Mouse (Mus musculus): Measurements from ENCODE around the gene Nr1h4. TPM values are rescaled to one million over a fixed set of nuclear protein-coding genes. Genes with fewer than 3 reads are reported as not detected.

Gene Nr1h4
- polyA plus RNA-seq, 1 experiment: 10.2 TPM

- WGBS: 27% methylated on average over 7 of the region's 7 CpGs
- Histone ChIP-seq H3K4me1 (ENCODE audit: control insufficient read depth, insufficient read depth, insufficient read length, low read length) (peaks cover 14% of the 10 kb centered on the region; the same call in 1 of the 2 replicates), H3K36me3 (ENCODE audit: control insufficient read depth, insufficient read depth, low read length) (no peaks in the 10 kb centered on the region), H3K4me3 (ENCODE audit: low read depth, low read length) (no peak overlapping the region), H3K27me3 (ENCODE audit: control insufficient read depth, insufficient read depth, low read length) (no peaks in the 10 kb centered on the region), H3K27ac (ENCODE audit: insufficient read depth, low read depth, low read length) (peak overlapping the region; percentile 13)
- TF ChIP-seq CTCF (IDR thresholded peaks at IDR 0.05; ENCODE audit: extremely low read depth, insufficient read length, insufficient replicate concordance, low read depth, low read length): no peak
- no peak for TF ChIP-seq POLR2A (IDR thresholded peaks at IDR 0.05; ENCODE audit: low read depth, low read length)
Measured at GRCm38 (mm10) chr10:89522481-89522880, 10.9 kb downstream of the Nr1h4 start.

DNA sequence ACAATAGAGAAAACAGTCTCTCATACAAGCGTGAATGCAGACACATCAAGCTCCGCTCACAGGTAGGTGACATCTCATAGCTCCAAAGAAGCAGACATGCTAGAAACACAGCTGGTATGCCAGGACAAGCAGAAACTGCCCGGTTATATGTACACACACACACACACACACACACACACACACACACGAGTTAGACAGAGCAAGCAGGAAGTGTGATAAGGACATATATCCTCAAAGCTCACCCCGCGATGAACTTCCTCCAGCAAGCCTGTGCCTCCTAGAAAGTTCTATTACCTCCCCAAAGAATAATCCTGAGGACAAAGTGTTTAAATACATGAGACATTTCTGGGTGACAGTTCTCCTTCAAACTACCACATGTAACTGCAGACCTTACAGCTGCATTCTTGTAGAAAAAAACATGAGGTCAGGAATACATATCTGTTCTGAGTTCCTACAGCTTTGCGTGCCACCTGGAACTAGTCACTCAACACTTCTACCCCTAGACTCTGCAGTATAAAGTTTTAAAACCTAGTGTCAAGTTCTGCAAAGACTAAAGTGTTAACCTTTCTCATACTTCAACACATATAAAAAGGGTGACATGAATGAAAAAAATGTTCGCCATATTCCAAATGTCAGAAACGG lies 11.5 kb downstream of the Nr1h4 start:
- Histone ChIP-seq H3K4me1 (ENCODE audit: control insufficient read depth, insufficient read depth, insufficient read length, low read length) (peaks cover 14% of the 10 kb centered on the region; the same call in 1 of the 2 replicates), H3K36me3 (ENCODE audit: control insufficient read depth, insufficient read depth, low read length) (no peaks in the 10 kb centered on the region), H3K27ac (ENCODE audit: insufficient read depth, low read depth, low read length) (peak overlapping the region; percentile 13), H3K4me3 (ENCODE audit: low read depth, low read length) (no peak overlapping the region), H3K27me3 (ENCODE audit: control insufficient read depth, insufficient read depth, low read length) (no peaks in the 10 kb centered on the region)
- WGBS: 23% methylated on average over 9 of the region's 9 CpGs
- TF ChIP-seq CTCF (IDR thresholded peaks at IDR 0.05; ENCODE audit: extremely low read depth, insufficient read length, insufficient replicate concordance, low read depth, low read length): no peak
- TF ChIP-seq POLR2A (IDR thresholded peaks at IDR 0.05; ENCODE audit: low read depth, low read length): no peak

GRCm38 (mm10) chr10:89520381-89520780 lies 13.0 kb downstream of the Nr1h4 start:
- no peaks in the 10 kb centered on the region for H3K27me3 ChIP-seq (ENCODE audit: control insufficient read depth, insufficient read depth, low read length)
- no peak for TF ChIP-seq CTCF (IDR thresholded peaks at IDR 0.05; ENCODE audit: extremely low read depth, insufficient read length, insufficient replicate concordance, low read depth, low read length)
- TF ChIP-seq POLR2A (IDR thresholded peaks at IDR 0.05; ENCODE audit: low read depth, low read length): no peak
- H3K4me3 ChIP-seq (ENCODE audit: low read depth, low read length): no peak overlapping the region
- H3K4me1 ChIP-seq (ENCODE audit: control insufficient read depth, insufficient read depth, insufficient read length, low read length): peaks cover 17% of the 10 kb centered on the region; the same call in 1 of the 2 replicates
- WGBS: 98% methylated on average over 4 of the region's 4 CpGs
- H3K27ac ChIP-seq (ENCODE audit: insufficient read depth, low read depth, low read length): no peak overlapping the region
- no peaks in the 10 kb centered on the region for H3K36me3 ChIP-seq (ENCODE audit: control insufficient read depth, insufficient read depth, low read length)

DNA sequence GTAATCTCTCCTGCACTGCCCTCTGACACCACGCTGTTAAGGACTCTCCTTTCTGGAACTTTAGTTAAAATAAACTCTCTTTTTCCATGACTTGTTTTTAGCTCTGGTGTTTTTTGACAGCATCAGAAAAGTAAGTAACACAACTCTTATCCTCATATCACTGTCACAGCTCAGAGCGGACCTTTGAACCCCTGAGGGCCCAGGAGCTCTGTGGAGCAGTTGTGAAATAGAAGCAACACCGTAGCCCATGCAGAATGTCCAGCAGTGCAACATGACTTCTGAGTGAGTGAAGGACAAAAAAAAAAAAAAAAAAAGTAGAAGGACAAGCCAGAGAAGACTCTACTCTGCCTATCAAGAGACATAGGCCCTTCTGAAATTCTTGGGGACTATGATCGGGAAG lies 14.2 kb downstream of the Nr1h4 start:
- Histone ChIP-seq H3K36me3 (ENCODE audit: control insufficient read depth, insufficient read depth, low read length) (no peaks in the 10 kb centered on the region), H3K27ac (ENCODE audit: insufficient read depth, low read depth, low read length) (peak overlapping the region; percentile 37), H3K4me3 (ENCODE audit: low read depth, low read length) (no peak overlapping the region), H3K4me1 (ENCODE audit: control insufficient read depth, insufficient read depth, insufficient read length, low read length) (peaks cover 17% of the 10 kb centered on the region; the same call in 1 of the 2 replicates), H3K27me3 (ENCODE audit: control insufficient read depth, insufficient read depth, low read length) (no peaks in the 10 kb centered on the region)
- TF ChIP-seq POLR2A (IDR thresholded peaks at IDR 0.05; ENCODE audit: low read depth, low read length) (no peak), CTCF (IDR thresholded peaks at IDR 0.05; ENCODE audit: extremely low read depth, insufficient read length, insufficient replicate concordance, low read depth, low read length) (no peak)
- 55% methylated on average over 4 of the region's 4 CpGs for WGBS

DNA sequence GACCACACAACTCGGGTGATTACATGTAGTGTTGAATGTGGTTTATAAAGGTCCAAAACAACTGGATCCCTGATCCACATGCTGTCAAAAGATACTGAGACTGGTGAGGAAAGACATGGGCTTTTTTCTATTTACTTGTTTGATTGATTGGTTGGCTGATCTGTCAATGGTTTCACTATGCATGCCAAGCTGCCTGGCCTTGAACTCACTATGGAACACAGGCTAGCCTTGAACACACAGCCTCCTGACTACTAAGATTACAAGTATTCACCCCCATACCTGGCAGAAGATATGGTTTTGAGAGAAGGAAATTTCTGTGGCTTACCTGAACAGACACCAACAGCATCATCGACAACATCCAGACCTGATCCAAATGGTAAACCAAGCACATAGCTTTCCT lies 15.0 kb downstream of the Nr1h4 start:
- Histone ChIP-seq H3K4me3 (ENCODE audit: low read depth, low read length) (no peak overlapping the region), H3K4me1 (ENCODE audit: control insufficient read depth, insufficient read depth, insufficient read length, low read length) (peaks cover 19% of the 10 kb centered on the region; the same call in 1 of the 2 replicates), H3K36me3 (ENCODE audit: control insufficient read depth, insufficient read depth, low read length) (no peaks in the 10 kb centered on the region), H3K27ac (ENCODE audit: insufficient read depth, low read depth, low read length) (no peak overlapping the region), H3K27me3 (ENCODE audit: control insufficient read depth, insufficient read depth, low read length) (no peaks in the 10 kb centered on the region)
- TF ChIP-seq POLR2A (IDR thresholded peaks at IDR 0.05; ENCODE audit: low read depth, low read length): no peak
- no peak for TF ChIP-seq CTCF (IDR thresholded peaks at IDR 0.05; ENCODE audit: extremely low read depth, insufficient read length, insufficient replicate concordance, low read depth, low read length)
- WGBS: 88% methylated on average over 2 of the region's 2 CpGs

DNA sequence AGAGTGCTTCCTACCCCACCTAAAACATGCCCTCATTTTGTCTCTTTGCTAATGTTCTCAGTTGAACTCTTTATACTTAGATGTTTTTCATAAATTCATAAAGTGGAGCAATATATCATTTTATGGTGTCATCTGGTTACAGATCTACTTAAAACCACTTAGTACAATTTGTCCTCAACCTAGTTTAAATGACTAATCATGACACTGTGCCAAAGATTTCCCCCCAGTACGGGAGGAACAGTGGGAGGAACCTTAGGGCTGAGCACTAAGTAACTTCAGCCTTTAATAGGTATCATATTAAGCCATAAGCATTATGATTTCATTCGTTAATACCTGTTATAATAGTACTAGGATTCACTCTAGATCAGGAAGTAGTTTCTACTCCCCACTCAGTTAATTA lies 17.6 kb downstream of the Nr1h4 start:
- no peak overlapping the region for H3K4me3 ChIP-seq (ENCODE audit: low read depth, low read length)
- TF ChIP-seq POLR2A (IDR thresholded peaks at IDR 0.05; ENCODE audit: low read depth, low read length) (no peak), CTCF (IDR thresholded peaks at IDR 0.05; ENCODE audit: extremely low read depth, insufficient read length, insufficient replicate concordance, low read depth, low read length) (no peak)
- no peaks in the 10 kb centered on the region for H3K36me3 ChIP-seq (ENCODE audit: control insufficient read depth, insufficient read depth, low read length)
- 0 out of 2 replicates have a peak overlapping the region, but pooled peaks have one; percentile 39 for H3K27ac ChIP-seq (ENCODE audit: insufficient read depth, low read depth, low read length)
- WGBS: 30% methylated on average over 2 of the region's 2 CpGs
- H3K27me3 ChIP-seq (ENCODE audit: control insufficient read depth, insufficient read depth, low read length): no peaks in the 10 kb centered on the region
- H3K4me1 ChIP-seq (ENCODE audit: control insufficient read depth, insufficient read depth, insufficient read length, low read length): peaks cover 18% of the 10 kb centered on the region; the same call in 1 of the 2 replicates

DNA sequence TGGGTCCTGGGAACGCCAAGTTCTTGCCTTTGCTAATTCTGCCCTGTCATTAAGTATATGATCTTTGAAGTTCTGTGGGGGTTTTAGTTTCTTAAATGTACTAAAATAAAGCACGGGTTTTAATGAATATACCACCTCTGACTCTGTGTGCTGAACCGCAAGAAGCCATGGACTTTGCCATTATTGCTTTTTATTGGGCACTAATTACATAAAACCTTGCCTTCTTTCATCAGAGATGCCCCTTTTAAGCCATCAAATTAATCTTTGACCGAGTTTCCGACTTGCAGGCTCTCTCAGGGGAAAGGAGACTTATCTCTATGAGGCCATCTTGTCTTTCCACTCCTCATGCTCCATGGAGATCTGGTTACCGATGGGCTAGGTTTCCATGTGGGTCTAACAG lies 20.8 kb downstream of the Nr1h4 start:
- 21% methylated on average over 6 of the region's 6 CpGs for WGBS
- H3K27ac ChIP-seq (ENCODE audit: insufficient read depth, low read depth, low read length): 0 out of 2 replicates have a peak overlapping the region, but pooled peaks have one; percentile 2
- H3K4me3 ChIP-seq (ENCODE audit: low read depth, low read length): no peak overlapping the region
- TF ChIP-seq CTCF (IDR thresholded peaks at IDR 0.05; ENCODE audit: extremely low read depth, insufficient read length, insufficient replicate concordance, low read depth, low read length): no peak
- no peak for TF ChIP-seq POLR2A (IDR thresholded peaks at IDR 0.05; ENCODE audit: low read depth, low read length)
- no peaks in the 10 kb centered on the region for H3K27me3 ChIP-seq (ENCODE audit: control insufficient read depth, insufficient read depth, low read length)
- H3K36me3 ChIP-seq (ENCODE audit: control insufficient read depth, insufficient read depth, low read length): no peaks in the 10 kb centered on the region
- H3K4me1 ChIP-seq (ENCODE audit: control insufficient read depth, insufficient read depth, insufficient read length, low read length): peaks cover 16% of the 10 kb centered on the region; the same call in 1 of the 2 replicates

All from small intestine, adult 2 months (tissue).